Mouse (Mus musculus) liver, embryonic 12.5 days (tissue): ENCODE results near the gene Pcsk4. TPM values are rescaled to one million over a fixed set of nuclear protein-coding genes. Genes with fewer than 3 reads are reported as not detected.
A peak's percentile ranks its signal among the peaks of the same experiment; 100 is the strongest.
"Not testable (repeated sequence)": the region's sequence is repeated elsewhere in the genome, so short reads cannot be mapped to it uniquely, and the experiment has no call there.

Experiments used
- ATAC-seq: fragments of 200-750 bp; cut with Nextera tagmentation; 2 replicates; pipeline ENCODE4 v1.8.0; 2017; ENCODE audit warnings: moderate number of reproducible peaks, mild to moderate bottlenecking, moderate library complexity
- H3K27ac ChIP-seq: fragments of 300-500 bp; sonication (generic); 2 replicates; pipeline ENCODE4 v1.5.1; 2016; ENCODE audit warnings: mild to moderate bottlenecking
- H3K27me3 ChIP-seq: fragments of 300-500 bp; sonication (generic); replicated peaks from 2 replicates; pipeline ENCODE4 v1.6.1; 2016; ENCODE audit warnings: mild to moderate bottlenecking, moderate library complexity
- H3K36me3 ChIP-seq: fragments of 300-500 bp; sonication (generic); 2 replicates; pipeline ENCODE4 v1.6.1; 2016; ENCODE audit warnings: mild to moderate bottlenecking, moderate library complexity
- H3K4me1 ChIP-seq: fragments of 300-500 bp; sonication (generic); 2 replicates; pipeline ENCODE4 v1.6.1; 2016
- H3K4me2 ChIP-seq: fragments of 300-500 bp; sonication (generic); 2 replicates; pipeline ENCODE4 v1.6.1; 2016; ENCODE audit warnings: mild to moderate bottlenecking, moderate library complexity
- H3K4me3 ChIP-seq: fragments of 300-500 bp; sonication (generic); 2 replicates; pipeline ENCODE4 v1.5.1; 2016; ENCODE audit warnings: mild to moderate bottlenecking, moderate library complexity
- H3K9ac ChIP-seq: fragments of 300-500 bp; sonication (generic); 2 replicates; pipeline ENCODE4 v1.6.1; 2016; ENCODE audit warnings: mild to moderate bottlenecking, moderate library complexity
- H3K9me3 ChIP-seq: fragments of 300-500 bp; sonication (generic); replicated peaks from 2 replicates; pipeline ENCODE4 v1.6.1; 2016; ENCODE audit warnings: mild to moderate bottlenecking, moderate library complexity
- WGBS: fragments of 180-500 bp; shearing (Covaris S2); methylation state at CpG from one replicate; pipeline ENCODE4 v1.1.7; 2016; ENCODE audit not compliant: insufficient replicate concordance; 5-methylcytosine and 5-hydroxymethylcytosine counted together
- polyA plus RNA-seq: library from polyadenylated mRNA; unstranded; fragments of >200 nt; fragmentation: Nextera tagmentation; extraction: Ambion mirVana; gene quantifications from 2 replicates; pipeline ENCODE4 v1.2.1, GENCODE M21; 2016

Pcsk4 gene
- polyA plus RNA-seq, 1 experiment from 2014 or later = 7.2 TPM

DNA sequence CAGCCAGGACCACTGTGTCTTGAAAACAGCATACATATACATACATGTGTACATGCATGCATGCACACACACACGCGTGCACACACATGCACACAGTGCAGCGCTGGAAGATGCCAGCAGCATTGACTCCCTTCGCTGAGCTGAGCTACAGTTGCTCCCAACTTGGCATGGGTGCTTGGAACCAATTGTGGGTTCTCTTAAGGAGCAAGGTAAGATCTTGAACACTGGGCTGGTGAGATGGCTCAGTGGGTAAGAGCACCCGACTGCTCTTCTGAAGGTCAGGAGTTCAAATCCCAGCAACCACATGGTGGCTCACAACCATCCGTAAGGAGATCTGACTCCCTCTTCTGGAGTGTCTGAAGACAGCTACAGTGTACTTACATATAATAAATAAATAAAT lies 16.6 kb upstream of the Pcsk4 start:
- 77% methylated on average over 6 of the region's 6 CpGs for WGBS
- not testable (repeated sequence) for H3K9me3 ChIP-seq, H3K4me3 ChIP-seq, ATAC-seq, H3K9ac ChIP-seq, H3K27ac ChIP-seq, H3K36me3 ChIP-seq
- Histone ChIP-seq H3K4me1 (peaks cover 80% of the 10 kb centered on the region), H3K27me3 (peaks cover 96% of the 10 kb centered on the region), H3K4me2 (peak overlapping the region; percentile 81)

DNA sequence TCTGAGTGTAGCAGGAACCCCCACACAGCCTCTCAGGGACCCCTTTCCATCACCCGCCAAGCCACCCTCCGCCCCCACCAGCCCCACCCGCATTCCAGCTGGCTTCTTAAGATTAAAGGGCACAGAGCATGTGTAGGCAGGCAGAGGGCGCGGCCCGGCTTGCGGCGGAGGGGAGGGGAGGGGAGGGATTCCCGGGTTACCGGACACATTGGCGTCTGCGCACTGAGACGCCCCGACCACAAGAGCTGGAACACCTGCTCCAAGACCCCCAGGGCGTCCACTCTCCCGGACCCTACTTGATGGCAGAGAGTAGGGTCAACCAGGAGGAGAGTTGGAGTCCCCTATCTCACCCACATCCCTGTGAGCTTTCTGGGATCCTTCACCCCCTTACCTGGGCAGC lies 15.8 kb upstream of the Pcsk4 start:
- peaks cover 84% of the 10 kb centered on the region for H3K4me1 ChIP-seq
- peak overlapping the region; percentile 81 for H3K4me2 ChIP-seq
- no peaks in the 10 kb centered on the region for H3K9me3 ChIP-seq
- peak overlapping the region; percentile 70 for H3K9ac ChIP-seq
- peak; percentile 35 for ATAC-seq
- H3K27ac ChIP-seq = peak overlapping the region; percentile 98
- under 1% methylated on average over 15 of the region's 16 CpGs for WGBS
- peaks cover 96% of the 10 kb centered on the region for H3K27me3 ChIP-seq
- peak overlapping the region; percentile 51 for H3K4me3 ChIP-seq
- no peaks in the 10 kb centered on the region for H3K36me3 ChIP-seq

DNA sequence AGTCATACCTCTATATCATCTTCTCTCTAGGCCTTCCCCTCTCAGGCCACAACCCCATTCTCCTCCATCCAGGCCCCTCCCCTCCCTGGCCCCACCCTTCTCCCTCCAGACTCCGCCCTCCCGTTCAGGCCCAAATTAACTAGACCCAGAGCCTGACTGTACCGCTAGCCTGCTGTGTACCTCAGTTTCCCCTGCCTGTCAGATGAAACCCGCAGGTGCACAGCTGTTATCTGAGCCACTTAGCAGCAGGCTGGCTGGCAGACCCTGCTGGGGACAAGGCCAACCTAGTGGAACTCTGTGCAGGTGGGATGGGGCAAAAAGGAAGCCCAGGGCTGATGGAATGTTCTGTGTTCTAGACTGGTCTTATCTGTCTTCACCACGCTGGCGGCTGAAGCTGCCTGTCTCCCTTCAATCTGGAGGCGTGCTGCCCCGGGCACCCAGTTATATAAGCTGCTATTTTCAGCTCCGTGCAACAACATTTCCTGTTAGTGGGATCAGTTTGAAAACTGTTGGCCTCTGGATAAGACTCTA lies 14.9 kb upstream of the Pcsk4 start:
- H3K9me3 ChIP-seq = no peaks in the 10 kb centered on the region
- peak; percentile 82 for ATAC-seq
- H3K4me2 ChIP-seq = peak overlapping the region; percentile 81
- WGBS = 9% methylated on average over 9 of the region's 9 CpGs
- peaks cover 85% of the 10 kb centered on the region for H3K4me1 ChIP-seq
- H3K36me3 ChIP-seq = no peaks in the 10 kb centered on the region
- peak overlapping the region; percentile 98 for H3K27ac ChIP-seq
- peak overlapping the region; percentile 70 for H3K9ac ChIP-seq
- peak overlapping the region; percentile 51 for H3K4me3 ChIP-seq
- H3K27me3 ChIP-seq = peaks cover 87% of the 10 kb centered on the region

DNA sequence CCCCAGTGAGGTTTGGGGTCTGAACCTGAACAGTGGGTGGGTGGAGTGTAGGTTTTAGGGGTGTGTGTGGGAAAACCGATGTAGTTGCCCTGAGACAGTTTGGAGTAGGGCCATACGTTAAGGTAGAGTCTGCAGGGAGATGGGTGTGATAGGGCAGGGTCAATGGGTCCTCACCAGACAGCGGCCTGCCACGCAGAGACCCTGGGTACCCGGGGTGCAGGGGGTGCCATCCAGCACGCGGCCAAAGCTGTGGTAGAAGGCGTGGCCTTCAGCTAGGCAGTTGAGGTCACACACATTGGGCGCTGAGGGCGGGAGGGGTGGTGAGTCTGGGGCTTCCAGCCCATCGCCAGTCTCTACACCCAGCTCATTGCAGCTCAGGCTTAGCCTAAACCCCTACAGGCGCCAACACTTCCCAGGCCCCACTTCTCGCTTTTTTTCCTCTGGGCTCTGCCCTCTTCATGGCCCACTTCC lies 14.2 kb upstream of the Pcsk4 start:
- Histone ChIP-seq H3K27ac (peak overlapping the region; percentile 98), H3K4me1 (peaks cover 78% of the 10 kb centered on the region), H3K9ac (peak overlapping the region; percentile 70), H3K27me3 (peaks cover 80% of the 10 kb centered on the region), H3K36me3 (no peaks in the 10 kb centered on the region), H3K4me3 (peak overlapping the region; percentile 51), H3K4me2 (peak overlapping the region; percentile 81), H3K9me3 (no peaks in the 10 kb centered on the region)
- ATAC-seq = peak; percentile 16
- 18% methylated on average over 13 of the region's 13 CpGs for WGBS

DNA sequence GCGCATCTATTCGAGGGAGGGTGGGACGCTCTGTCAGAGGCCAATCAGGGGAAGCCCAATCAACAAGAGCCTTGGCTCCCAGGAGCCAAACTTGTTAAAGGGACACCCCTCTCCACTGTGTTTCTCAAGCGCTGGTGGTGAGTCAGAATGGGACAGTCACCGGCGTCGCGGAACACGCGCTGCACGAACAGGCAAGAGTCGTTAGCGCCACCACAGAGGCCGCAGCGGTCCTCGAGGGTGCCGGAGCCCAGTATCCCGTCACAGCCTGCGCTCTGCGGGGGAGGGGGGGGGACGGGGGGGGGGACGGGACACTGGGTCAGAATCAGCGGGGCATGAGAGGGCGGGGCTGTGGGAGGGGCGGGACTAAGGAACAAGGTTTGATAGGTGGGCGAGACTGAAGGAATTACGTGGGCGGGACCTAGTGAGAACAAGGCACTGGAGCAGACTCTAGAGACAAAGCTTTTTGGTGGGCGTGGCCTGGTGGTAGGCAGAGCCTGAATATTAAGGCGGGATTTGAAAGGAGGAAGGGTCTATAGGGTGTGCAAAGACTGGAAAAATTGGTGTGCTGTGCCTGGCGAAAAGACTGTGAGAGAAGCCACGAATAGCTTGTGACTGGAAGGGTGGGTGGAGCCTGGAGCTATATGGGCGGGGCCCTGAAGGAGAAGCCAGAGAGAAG lies 13.6 kb upstream of the Pcsk4 start:
- under 1% methylated on average over 33 of the region's 33 CpGs for WGBS
- peak; percentile 11 for ATAC-seq
- H3K27ac ChIP-seq = peak overlapping the region; percentile 98

DNA sequence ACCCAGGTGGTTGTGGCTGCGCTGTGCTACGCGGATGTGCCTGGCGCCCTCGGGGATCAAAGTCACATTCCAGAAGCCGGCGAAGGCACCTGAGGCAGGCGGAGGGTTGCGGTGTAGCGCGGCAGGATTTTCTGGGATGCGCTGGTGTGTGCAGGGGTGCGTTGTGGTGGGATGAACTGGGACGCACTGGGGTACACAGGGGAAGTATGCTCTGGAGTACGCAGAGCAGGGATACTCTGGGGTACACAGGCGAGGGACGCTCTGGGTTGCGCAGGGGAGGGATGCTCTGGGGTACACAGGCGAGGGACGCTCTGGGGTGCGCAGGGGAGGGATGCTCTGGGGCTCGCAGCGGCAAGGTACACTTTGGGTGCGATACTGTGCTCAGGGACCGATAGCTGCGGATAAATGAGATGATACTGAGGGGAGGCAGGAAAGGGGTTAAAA lies 13.0 kb upstream of the Pcsk4 start:
- Histone ChIP-seq H3K4me2 (peak overlapping the region; percentile 81), H3K9me3 (no peaks in the 10 kb centered on the region), H3K4me3 (peak overlapping the region; percentile 51), H3K9ac (peak overlapping the region; percentile 29), H3K4me1 (peaks cover 67% of the 10 kb centered on the region), H3K36me3 (0 out of 2 replicates have a peak, but pooled peaks cover 2% of the 10 kb centered on the region), H3K27ac (no peak overlapping the region), H3K27me3 (peaks cover 73% of the 10 kb centered on the region)
- no peak for ATAC-seq
- WGBS = 5% methylated on average over 26 of the region's 26 CpGs

More for the DNA sequence above, 13.6 kb upstream of the Pcsk4 start:
- Histone ChIP-seq H3K27me3 (peaks cover 78% of the 10 kb centered on the region), H3K4me1 (peaks cover 72% of the 10 kb centered on the region), H3K9ac (peak overlapping the region; percentile 70), H3K4me2 (peak overlapping the region; percentile 81), H3K36me3 (no peaks in the 10 kb centered on the region), H3K9me3 (no peaks in the 10 kb centered on the region), H3K4me3 (peak overlapping the region; percentile 51)

DNA sequence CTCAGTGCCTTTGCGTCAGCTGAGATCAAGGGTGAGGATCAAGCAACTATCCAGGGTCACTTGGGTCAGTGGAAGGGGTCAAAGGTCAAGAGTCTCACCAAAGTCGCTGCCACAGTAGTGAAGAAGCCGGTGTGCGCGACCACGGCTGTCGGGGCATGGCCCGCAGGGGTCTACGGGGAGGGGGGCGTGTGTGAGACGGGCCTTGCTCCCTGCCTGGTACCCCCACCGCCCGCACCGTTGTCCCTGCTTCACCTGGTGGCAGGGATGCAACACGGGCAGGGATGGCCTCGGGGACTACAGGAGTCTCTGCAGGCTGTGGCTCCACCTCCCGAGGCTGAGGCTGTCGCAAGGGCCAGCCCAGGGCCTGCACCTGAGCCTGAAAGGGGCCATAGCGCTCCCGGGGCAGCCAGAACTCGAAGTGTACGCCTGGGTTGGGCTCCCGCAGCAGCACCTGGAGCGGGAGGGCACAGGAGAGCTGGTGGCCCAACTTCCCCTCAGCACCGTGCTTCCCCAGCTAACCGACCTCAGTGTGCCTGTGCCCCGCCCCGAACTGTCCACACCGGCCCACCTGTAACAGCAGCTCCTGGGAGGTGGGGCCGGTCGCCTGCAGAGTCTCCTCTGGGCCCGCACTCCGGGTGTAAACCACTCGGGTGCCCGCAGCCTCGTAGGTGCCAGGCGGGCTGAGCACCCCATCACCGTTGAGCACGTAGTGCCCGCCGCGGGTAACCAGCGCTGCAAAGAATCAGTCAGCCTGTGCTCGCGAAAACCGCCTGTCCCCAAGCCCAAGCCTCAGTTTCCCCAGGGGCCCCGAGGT lies 12.4 kb upstream of the Pcsk4 start:
- H3K27me3 ChIP-seq = peaks cover 72% of the 10 kb centered on the region
- peak overlapping the region; percentile 29; the same call in 1 of the 2 replicates for H3K9ac ChIP-seq
- whole genome bisulfite sequencing = 7% methylated on average over 47 of the region's 47 CpGs
- ATAC-seq = no peak
- peaks cover 64% of the 10 kb centered on the region for H3K4me1 ChIP-seq
- no peaks in the 10 kb centered on the region for H3K9me3 ChIP-seq
- H3K27ac ChIP-seq = no peak overlapping the region
- H3K4me2 ChIP-seq = peak overlapping the region; percentile 81
- H3K4me3 ChIP-seq = peak overlapping the region; percentile 51
- H3K36me3 ChIP-seq = peaks cover 7% of the 10 kb centered on the region; the same call in 1 of the 2 replicates

DNA sequence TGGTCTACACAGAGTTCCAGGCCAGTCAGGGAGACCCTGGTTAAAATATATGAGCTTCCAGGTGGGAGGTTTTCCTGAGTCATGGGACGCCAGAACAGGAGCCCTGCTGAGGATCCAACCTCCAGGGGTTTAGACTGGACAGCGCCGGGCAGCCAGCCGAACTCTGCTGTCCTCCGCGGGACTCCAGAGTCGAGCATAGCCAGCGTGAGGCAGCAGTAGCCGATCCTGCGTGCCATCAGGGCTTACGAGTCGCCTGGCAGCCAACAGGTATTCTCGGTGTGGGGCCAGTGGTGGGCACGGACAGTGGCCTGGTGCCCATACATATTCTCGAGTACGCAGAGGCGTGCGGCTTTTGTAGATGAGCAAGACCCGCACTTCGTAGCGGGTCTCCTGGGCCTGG lies 11.7 kb upstream of the Pcsk4 start:
- Histone ChIP-seq H3K9me3 (no peaks in the 10 kb centered on the region), H3K4me1 (peaks cover 64% of the 10 kb centered on the region), H3K9ac (0 out of 2 replicates have a peak overlapping the region, but pooled peaks have one; percentile 23), H3K4me3 (no peak overlapping the region), H3K36me3 (peaks cover 14% of the 10 kb centered on the region), H3K4me2 (peak overlapping the region; percentile 81), H3K27ac (no peak overlapping the region), H3K27me3 (peaks cover 71% of the 10 kb centered on the region)
- no peak for ATAC-seq
- 26% methylated on average over 21 of the region's 21 CpGs for WGBS

DNA sequence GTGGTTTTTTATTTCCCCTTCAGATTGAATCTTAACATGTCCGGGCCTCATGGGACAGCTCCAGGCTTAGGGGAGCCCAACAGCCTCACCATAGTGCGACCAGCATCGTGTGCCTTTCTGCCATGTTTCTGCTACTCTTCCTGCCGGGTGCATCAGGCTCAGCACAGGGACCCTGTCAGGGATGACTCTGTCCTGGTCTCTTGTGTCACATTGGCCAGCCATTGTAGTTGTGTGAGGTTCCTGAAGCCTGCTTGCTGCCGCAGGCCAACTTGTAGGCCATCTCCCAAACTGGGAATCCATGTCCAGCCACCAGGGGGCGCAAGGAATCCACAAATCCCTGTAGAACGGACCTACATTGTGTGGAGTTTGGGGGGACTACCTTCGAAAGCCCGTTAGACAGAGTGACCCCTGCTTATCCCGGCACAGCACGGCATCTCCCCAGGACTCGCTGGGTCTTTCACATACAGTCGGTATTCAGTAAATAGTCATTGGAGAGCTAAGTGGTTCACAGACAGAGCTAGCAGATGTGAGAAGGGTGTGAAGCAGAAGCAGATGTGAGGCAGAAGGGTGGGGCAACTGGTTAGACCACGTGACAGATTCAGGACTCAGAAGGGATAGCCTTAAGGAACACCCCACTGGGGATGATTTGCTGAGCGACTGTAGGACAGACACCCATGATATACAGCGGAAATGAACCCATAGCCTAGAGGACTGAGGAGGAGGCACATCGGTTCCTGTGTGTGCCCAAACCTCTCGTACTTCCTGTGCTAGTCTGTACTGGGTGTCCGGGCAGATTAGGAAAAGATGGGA lies 10.8 kb upstream of the Pcsk4 start:
- H3K27ac ChIP-seq = no peak overlapping the region
- H3K4me1 ChIP-seq = peaks cover 56% of the 10 kb centered on the region
- peaks cover 23% of the 10 kb centered on the region for H3K36me3 ChIP-seq
- H3K9ac ChIP-seq = peak overlapping the region; percentile 23; the same call in 1 of the 2 replicates
- ATAC-seq = peak; percentile 43
- H3K9me3 ChIP-seq = no peaks in the 10 kb centered on the region
- peaks cover 71% of the 10 kb centered on the region for H3K27me3 ChIP-seq
- WGBS = 18% methylated on average over 19 of the region's 19 CpGs
- peak overlapping the region; percentile 20 for H3K4me3 ChIP-seq
- peak overlapping the region; percentile 81 for H3K4me2 ChIP-seq

DNA sequence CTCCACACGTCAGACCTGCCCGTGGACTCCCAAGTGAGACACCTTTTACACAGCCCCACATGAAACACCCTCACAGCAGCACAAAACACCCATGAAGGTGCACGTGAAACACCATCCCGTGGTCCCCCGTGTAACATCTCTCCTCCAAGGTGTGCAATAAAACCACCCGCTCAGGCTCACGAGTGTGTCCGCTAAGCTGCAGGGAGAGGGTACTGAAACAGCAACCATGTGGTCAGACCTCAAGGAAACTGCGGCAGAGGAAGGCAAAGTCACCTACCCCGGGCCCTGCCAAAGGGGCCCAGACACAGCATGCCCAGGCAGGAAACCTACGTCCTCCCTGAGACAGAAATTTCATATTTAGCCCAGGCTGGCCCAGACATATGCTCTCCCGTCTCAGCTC lies 7.0 kb upstream of the Pcsk4 start:
- Histone ChIP-seq H3K36me3 (peaks cover 41% of the 10 kb centered on the region), H3K9ac (no peak overlapping the region), H3K4me1 (peaks cover 44% of the 10 kb centered on the region), H3K27ac (no peak overlapping the region), H3K27me3 (peaks cover 49% of the 10 kb centered on the region), H3K9me3 (no peaks in the 10 kb centered on the region), H3K4me3 (no peak overlapping the region), H3K4me2 (no peak overlapping the region)
- WGBS = 75% methylated on average over 12 of the region's 12 CpGs
- ATAC-seq = no peak

DNA sequence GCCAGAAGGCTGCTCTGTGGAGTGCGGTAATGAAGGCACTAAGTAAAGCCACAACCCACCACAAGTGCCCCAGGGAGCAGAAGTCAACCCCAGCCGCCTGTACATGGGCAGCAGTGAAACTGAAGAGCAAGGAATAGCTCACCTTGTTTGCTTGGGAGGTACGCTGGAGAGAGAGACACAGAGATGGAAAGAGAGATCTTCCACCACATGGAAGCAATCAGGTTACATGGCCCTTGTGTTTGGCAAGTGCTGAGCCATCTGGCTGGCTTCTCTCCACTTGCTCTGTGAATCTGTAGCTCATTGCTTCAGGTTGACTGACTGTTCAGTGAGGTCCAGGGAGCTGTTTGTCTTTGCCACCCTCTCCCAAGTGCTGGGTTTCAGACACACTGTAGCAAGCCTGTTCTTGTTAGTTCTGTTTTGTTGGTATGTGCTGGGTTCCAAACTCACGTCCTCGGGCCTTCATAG lies 3.3 kb upstream of the Pcsk4 start:
- WGBS = 62% methylated on average over 5 of the region's 5 CpGs
- peak overlapping the region; percentile 93 for H3K27ac ChIP-seq
- H3K36me3 ChIP-seq = peaks cover 41% of the 10 kb centered on the region
- H3K27me3 ChIP-seq = peaks cover 33% of the 10 kb centered on the region; the same call in 1 of the 2 replicates
- peak overlapping the region; percentile 83 for H3K4me2 ChIP-seq
- peaks cover 57% of the 10 kb centered on the region for H3K4me1 ChIP-seq
- no peaks in the 10 kb centered on the region for H3K9me3 ChIP-seq
- H3K9ac ChIP-seq = peak overlapping the region; percentile 74
- ATAC-seq = no peak
- H3K4me3 ChIP-seq = peak overlapping the region; percentile 64
